Mouse (Mus musculus) E14TG2a.4 (cell line): ENCODE results near the gene Arf6.

Experiments
- CTCF ChIP-seq: conservative IDR thresholded peaks from 2 replicates; pipeline ENCODE4 v1.5.1; 2014; ENCODE audit warnings: low read length
- NANOG ChIP-seq: IDR thresholded peaks from 2 replicates; pipeline ENCODE4 v1.6.1; 2014; ENCODE audit warnings: borderline replicate concordance, low read length, mixed read lengths
- POU5F1 ChIP-seq: IDR thresholded peaks from 2 replicates; pipeline ENCODE4 v1.6.1; 2014; ENCODE audit warnings: low read length, borderline replicate concordance

- TF ChIP-seq CTCF (no peak), NANOG (no peak), POU5F1 (no peak)
Observed at GRCm38 (mm10) chr12:69400367-69400766, 28.4 kb downstream of the Arf6 start.
